Mouse (Mus musculus): ENCODE measurements at regions not wholly inside any gene's neighbourhood (a gene's known extent, or its start where the extent isn't known, plus 50 kb on each side); places are given as distances from the start of the nearest gene placed in this dataset.
"Not testable (repeated sequence)": the region's sequence is repeated elsewhere in the genome, so short reads cannot be mapped to it uniquely, and the experiment has no call there.

GRCm38 (mm10) chr5:77892024-77892423 lies 484.2 kb upstream of the Igfbp7 start:
- TF ChIP-seq CTCF (IDR thresholded peaks at IDR 0.05; ENCODE audit: control insufficient read depth, insufficient read depth, low read length); POLR2A (IDR thresholded peaks at IDR 0.05; ENCODE audit: borderline replicate concordance, control insufficient read depth, low read depth, low read length): not testable (repeated sequence)

All from bone marrow, adult 2 months (tissue).